Mouse (Mus musculus) G1E (cell line): Measurements from ENCODE around the gene Ttpal. TPM values are rescaled to one million over a fixed set of nuclear protein-coding genes. Genes with fewer than 3 reads are reported as not detected.

ENCODE experiments used
- ATAC-seq: 2 replicates; pipeline ENCODE4 v1.8.0; 2016; ENCODE audit warnings: mild to moderate bottlenecking; ENCODE audit not compliant: insufficient number of reproducible peaks, poor library complexity, low FRiP score, severe bottlenecking; ENCODE audit errors: extremely low read depth
- DNase-seq: peaks from one replicate; pipeline ENCODE4 v3.0.0; 2012; ENCODE audit warnings: low spot score
- H3K27me3 ChIP-seq: 2 replicates; pipeline ENCODE4 v1.6.1; 2012; ENCODE audit warnings: mild to moderate bottlenecking, low read length, inconsistent platforms; ENCODE audit not compliant: insufficient read depth
- H3K36me3 ChIP-seq: replicated peaks from 2 replicates; pipeline ENCODE3; 2012; ENCODE audit warnings: mild to moderate bottlenecking, inconsistent platforms
- H3K4me1 ChIP-seq: 2 replicates; pipeline ENCODE4 v1.6.1; 2012; ENCODE audit warnings: low read depth, low read length, inconsistent platforms, mixed read lengths; ENCODE audit not compliant: insufficient read depth
- H3K4me3 ChIP-seq: 2 replicates; pipeline ENCODE4 v1.5.1; 2012; ENCODE audit warnings: low read depth, mild to moderate bottlenecking, inconsistent platforms, low read length, moderate library complexity, mixed read lengths
- H3K9me3 ChIP-seq: replicated peaks from 2 replicates; pipeline ENCODE4 v1.6.1; 2012; ENCODE audit warnings: inconsistent platforms
- CTCF ChIP-seq: IDR thresholded peaks from 2 replicates; pipeline ENCODE4 v1.5.1; 2012; ENCODE audit warnings: low read depth, low read length, inconsistent platforms, mixed read lengths
- GATA1 ChIP-seq: IDR thresholded peaks from 2 replicates; pipeline ENCODE4 v1.6.1; 2012; ENCODE audit warnings: borderline replicate concordance, low read length, inconsistent platforms, mixed read lengths
- GATA2 ChIP-seq: IDR thresholded peaks from 2 replicates; pipeline ENCODE4 v1.6.1; 2012; ENCODE audit warnings: low read depth, low read length, inconsistent platforms, borderline replicate concordance
- POLR2AphosphoS5 ChIP-seq: IDR thresholded peaks from 2 replicates; pipeline ENCODE4 v1.6.1; 2012; ENCODE audit warnings: low read depth, low read length, inconsistent platforms; ENCODE audit not compliant: insufficient replicate concordance
- TAL1 ChIP-seq: conservative IDR thresholded peaks from 2 replicates; pipeline ENCODE4 v1.6.1; 2012; ENCODE audit warnings: low read depth, low read length, inconsistent platforms, mixed read lengths
- polyA plus RNA-seq: library from polyadenylated mRNA; stranded (reverse); fragments of >175 nt; gene quantifications from 2 replicates; pipeline ENCODE4 v1.2.3, GENCODE M21; 2012
- total RNA-seq, 2 experiments: library from RNA; stranded (forward) in 1 of 2; stranded (reverse) in 1 of 2; fragments of 200-1000 nt in 1 of 2; fragments of >200 nt in 1 of 2; fragmentation: Nextera tagmentation in 1 of 2; gene quantifications; 2 replicates each; pipeline ENCODE4 v1.2.3; 2014 to 2017

The Ttpal gene
- total and polyA plus RNA-seq, 3 experiments: 18.2 to 23.0 (median 22.3) TPM

DNA sequence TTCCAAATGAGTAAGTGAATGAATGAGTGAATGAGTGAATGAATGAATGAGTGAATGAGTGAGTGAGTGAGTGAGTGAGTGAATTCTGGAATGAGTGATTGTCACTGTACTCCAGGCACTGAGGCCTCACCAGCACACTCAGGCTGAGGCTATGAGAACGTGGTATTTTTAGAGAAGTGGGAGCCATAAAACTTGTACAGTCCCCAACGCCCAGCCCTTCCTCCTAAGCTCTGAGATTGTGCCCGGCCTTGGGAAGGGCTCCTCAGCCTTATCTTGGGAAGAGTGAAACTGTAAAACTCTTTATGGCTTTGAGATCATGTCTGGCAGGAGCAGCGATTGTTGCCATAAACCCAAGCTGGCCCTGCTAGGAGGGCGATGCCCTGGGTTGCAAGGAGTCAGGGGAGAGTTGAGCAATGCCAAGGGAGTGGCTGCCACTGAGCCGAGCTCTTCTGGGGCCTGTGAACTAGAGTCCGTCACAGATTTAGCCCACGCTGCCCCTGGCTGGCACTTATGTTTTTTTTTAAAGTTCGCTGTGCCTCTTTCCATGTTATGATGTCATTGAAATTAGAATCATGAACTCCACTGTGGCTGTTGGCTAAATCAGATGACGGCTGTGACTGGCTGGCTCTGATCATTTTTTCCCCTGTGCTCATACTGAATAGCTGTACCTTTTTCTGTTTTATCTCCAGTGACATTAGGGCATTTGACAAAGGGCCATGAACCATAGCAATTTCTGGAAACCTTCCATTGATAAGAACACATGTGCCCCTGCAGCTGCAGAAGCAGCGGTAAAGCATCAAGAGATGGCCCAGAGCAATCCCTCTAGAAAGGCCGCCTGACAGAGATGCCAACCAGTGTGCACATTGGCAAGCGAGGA lies 21.8 kb upstream of the Ttpal start:
- TF ChIP-seq TAL1: no peak
- no peak for TF ChIP-seq CTCF
- no peak for TF ChIP-seq POLR2AphosphoS5
- no peak for TF ChIP-seq GATA2
- TF ChIP-seq GATA1: no peak
- Histone ChIP-seq H3K4me3 (no peak overlapping the region), H3K9me3 (no peaks in the 10 kb centered on the region), H3K36me3 (no peaks in the 10 kb centered on the region), H3K27me3 (0 out of 2 replicates have a peak, but pooled peaks cover 2% of the 10 kb centered on the region), H3K4me1 (no peaks in the 10 kb centered on the region)
- ATAC-seq (no peak), DNase-seq (no peak)

DNA sequence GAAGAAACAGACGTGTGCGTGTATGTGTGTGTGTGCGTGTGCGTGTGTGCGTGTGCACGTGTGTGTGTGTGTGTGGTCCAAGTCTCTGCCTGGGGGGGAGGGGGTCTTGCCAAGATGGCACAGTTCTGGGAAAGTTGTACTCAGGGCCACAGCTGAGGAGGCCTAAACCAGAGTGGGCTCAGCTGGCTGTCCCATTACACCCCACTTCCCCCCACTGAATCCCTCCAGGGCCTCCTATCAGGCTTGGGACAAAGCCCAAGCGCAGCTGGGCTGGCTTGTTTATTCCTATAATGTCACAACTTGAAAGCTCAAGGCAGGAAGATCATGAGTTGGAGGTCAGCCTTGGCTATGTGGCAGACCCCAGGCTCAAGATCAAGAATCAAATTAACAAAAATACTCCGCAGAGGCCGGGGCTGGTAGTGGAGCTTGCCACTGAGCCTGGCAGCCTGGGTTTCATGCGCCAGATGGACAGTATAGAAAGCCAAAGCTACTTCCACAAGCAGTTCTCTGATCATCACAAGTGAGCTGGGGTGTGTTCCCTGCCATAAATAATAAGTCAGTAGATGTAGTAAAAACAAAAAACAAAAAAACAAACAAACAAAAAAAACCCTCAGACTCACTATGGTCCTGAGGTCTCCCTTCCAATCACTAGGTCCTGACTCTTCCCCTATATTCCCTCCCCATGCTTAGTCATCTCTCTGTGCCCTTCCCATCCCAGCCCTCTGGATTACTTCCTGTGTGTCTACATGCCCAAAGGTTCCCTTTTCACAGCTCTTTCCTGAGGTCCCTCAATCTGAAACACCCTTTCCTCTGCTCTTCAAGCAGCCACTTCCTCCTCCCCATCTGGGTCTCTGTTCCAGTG lies 18.7 kb upstream of the Ttpal start:
- ATAC-seq (no peak), DNase-seq (no peak)
- no peak for TF ChIP-seq TAL1
- no peak for TF ChIP-seq POLR2AphosphoS5
- TF ChIP-seq GATA1: no peak
- no peak for TF ChIP-seq CTCF
- no peak for TF ChIP-seq GATA2
- Histone ChIP-seq H3K4me3 (no peak overlapping the region), H3K27me3 (no peaks in the 10 kb centered on the region), H3K36me3 (no peaks in the 10 kb centered on the region), H3K9me3 (no peaks in the 10 kb centered on the region), H3K4me1 (no peaks in the 10 kb centered on the region)

DNA sequence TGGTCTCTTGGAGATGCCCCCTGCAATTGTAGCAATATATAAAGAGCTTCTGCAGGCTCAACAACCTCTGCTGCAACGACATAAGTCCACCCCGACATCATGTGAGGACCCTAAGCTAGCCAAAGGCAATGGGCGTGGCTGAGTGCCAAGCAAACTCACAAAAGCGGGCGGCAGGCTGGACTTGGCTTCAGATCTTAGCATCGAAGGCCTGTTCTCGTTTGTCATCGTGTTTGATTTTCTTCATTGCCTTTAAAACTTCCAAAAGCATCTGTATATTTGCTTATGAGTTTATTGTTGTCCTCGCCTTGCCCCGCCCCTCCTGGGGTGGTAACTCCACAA lies 18.1 kb upstream of the Ttpal start:
- no peaks in the 10 kb centered on the region for H3K27me3 ChIP-seq
- no peaks in the 10 kb centered on the region for H3K9me3 ChIP-seq
- H3K4me3 ChIP-seq: no peak overlapping the region
- no peaks in the 10 kb centered on the region for H3K36me3 ChIP-seq
- no peaks in the 10 kb centered on the region for H3K4me1 ChIP-seq
- ATAC-seq (no peak), DNase-seq (no peak)
- TF ChIP-seq GATA1 (no peak), GATA2 (no peak), POLR2AphosphoS5 (no peak), CTCF (no peak), TAL1 (no peak)

DNA sequence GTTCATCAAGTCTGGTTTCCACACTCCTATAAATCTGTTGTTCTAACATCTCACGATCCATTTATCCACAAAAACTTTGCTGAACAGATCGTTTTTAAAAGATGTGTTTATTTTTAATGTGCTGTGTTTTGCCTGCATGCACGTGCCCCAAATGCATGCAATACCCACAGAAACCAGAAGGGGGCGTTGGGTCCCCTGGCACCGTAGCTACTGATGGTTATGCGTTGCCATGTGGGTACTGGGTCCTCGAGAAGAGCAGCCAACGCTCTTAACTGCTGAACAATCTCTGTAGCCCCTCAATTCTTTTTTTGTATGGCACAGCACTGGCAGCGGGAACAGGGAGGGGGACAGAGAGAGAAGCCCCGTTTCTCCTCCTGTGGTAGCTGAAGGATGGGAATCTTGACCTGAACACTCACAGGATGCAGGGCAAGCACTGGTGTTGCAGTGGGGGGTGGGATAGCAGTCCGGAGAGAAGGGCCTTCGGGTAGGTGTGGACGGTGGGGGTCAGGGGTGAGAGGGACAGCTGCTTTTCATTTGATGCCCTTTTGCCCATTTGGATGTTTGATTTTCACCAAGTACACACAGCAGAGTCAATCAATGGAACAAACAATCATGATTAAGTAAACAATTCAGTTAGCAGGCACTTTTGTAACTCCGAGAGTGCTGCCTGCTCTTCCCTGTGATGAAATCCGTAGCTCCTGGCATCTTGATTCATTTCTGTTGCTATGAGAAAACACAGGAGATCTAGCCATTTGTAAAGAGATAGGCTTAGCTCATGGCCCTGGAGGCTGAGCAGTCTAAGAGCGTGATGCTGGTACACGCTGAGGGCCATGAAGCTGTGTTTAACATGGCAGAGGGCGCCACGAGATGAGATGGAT lies 15.5 kb upstream of the Ttpal start:
- Histone ChIP-seq H3K4me3 (no peak overlapping the region), H3K27me3 (no peaks in the 10 kb centered on the region), H3K9me3 (no peaks in the 10 kb centered on the region), H3K4me1 (no peaks in the 10 kb centered on the region), H3K36me3 (no peaks in the 10 kb centered on the region)
- ATAC-seq: no peak
- no peak for DNase-seq
- peak; percentile 67 for TF ChIP-seq CTCF
- TF ChIP-seq GATA2: no peak

DNA sequence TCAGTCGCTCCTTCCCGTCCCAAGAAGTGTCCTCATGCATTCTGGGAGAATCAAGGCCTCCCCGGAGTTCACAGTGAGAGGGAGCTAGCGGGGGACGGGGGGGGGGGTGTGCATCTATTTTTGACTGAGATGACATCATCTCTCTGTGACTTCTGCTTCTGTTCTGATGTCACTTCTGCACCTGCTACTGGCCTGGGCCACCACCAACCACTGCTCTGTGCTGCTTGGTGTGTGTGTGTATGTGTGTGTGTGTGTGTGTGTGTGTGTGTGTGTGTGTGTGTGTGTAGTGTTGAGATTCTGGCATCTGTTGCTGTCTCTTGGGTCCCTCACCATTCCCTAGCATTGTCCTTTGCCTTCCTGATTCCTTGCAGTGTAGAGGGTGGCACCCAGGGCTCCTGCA lies 14.6 kb upstream of the Ttpal start:
- no peaks in the 10 kb centered on the region for H3K27me3 ChIP-seq
- TF ChIP-seq CTCF: no peak
- TF ChIP-seq GATA1: no peak
- no peak for TF ChIP-seq POLR2AphosphoS5
- no peak for TF ChIP-seq TAL1
- no peak for TF ChIP-seq GATA2
- ATAC-seq (no peak), DNase-seq (no peak)
- no peaks in the 10 kb centered on the region for H3K9me3 ChIP-seq
- H3K36me3 ChIP-seq: no peaks in the 10 kb centered on the region
- no peak overlapping the region for H3K4me3 ChIP-seq
- no peaks in the 10 kb centered on the region for H3K4me1 ChIP-seq

DNA sequence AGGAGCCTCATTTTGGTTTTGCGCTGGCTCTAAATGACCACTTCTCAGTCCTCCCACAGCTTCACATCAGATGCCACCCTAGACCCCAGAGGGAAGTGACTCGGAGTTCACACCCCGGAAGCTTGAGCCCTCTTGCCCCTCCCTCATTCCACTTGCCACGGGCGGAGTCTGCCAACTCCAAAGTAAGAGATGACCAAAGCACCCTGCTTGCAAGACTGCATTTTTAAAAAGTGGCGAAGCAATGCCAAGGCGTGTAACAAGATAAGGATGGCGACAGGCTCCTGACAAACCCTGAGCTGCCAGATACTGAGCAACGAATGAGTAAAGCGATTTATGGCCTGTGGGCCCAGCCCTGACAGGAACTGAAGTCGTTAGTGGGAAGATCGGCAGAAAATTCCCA lies 11.9 kb upstream of the Ttpal start:
- TF ChIP-seq GATA1: no peak
- no peak for TF ChIP-seq GATA2
- TF ChIP-seq TAL1: no peak
- TF ChIP-seq POLR2AphosphoS5: no peak
- TF ChIP-seq CTCF: no peak
- Histone ChIP-seq H3K27me3 (peaks cover 9% of the 10 kb centered on the region), H3K9me3 (no peaks in the 10 kb centered on the region), H3K4me3 (no peak overlapping the region), H3K36me3 (no peaks in the 10 kb centered on the region), H3K4me1 (peaks cover 2% of the 10 kb centered on the region; the same call in 1 of the 2 replicates)
- ATAC-seq: no peak
- DNase-seq: no peak
